Mouse (Mus musculus) midbrain, embryonic 13.5 days (tissue): Measurements from ENCODE around the gene Unc5b. TPM values are rescaled to one million over a fixed set of nuclear protein-coding genes. Genes with fewer than 3 reads are reported as not detected.
"Not testable (repeated sequence)": the region's sequence is repeated elsewhere in the genome, so short reads cannot be mapped to it uniquely, and the experiment has no call there.

ENCODE experiments used
- ATAC-seq: fragments of 200-750 bp; cut with Nextera tagmentation; 2 replicates; pipeline ENCODE4 v1.8.0; 2017; ENCODE audit warnings: mild to moderate bottlenecking, moderate TSS enrichment, moderate library complexity
- H3K27ac ChIP-seq: fragments of 300-500 bp; sonication (generic); 2 replicates; pipeline ENCODE4 v1.5.1; 2015; ENCODE audit warnings: inconsistent platforms, mild to moderate bottlenecking, moderate library complexity
- H3K27me3 ChIP-seq: fragments of 300-500 bp; sonication (generic); 2 replicates; pipeline ENCODE4 v1.6.1; 2015; ENCODE audit warnings: mild to moderate bottlenecking, inconsistent platforms
- H3K36me3 ChIP-seq: fragments of 300-500 bp; sonication (generic); 2 replicates; pipeline ENCODE4 v1.6.1; 2015; ENCODE audit warnings: mild to moderate bottlenecking, inconsistent platforms
- H3K4me1 ChIP-seq: fragments of 300-500 bp; sonication (generic); replicated peaks from 2 replicates; pipeline ENCODE4 v1.6.1; 2015; ENCODE audit warnings: inconsistent platforms
- H3K4me2 ChIP-seq: fragments of 300-500 bp; sonication (generic); replicated peaks from 2 replicates; pipeline ENCODE4 v1.6.1; 2015; ENCODE audit warnings: moderate library complexity, mild to moderate bottlenecking, inconsistent platforms
- H3K4me3 ChIP-seq: fragments of 300-500 bp; sonication (generic); replicated peaks from 2 replicates; pipeline ENCODE4 v1.5.1; 2015; ENCODE audit warnings: mild to moderate bottlenecking, inconsistent platforms
- H3K9ac ChIP-seq: fragments of 300-500 bp; sonication (generic); replicated peaks from 2 replicates; pipeline ENCODE4 v1.6.1; 2015; ENCODE audit warnings: mild to moderate bottlenecking, inconsistent platforms
- H3K9me3 ChIP-seq: fragments of 300-500 bp; sonication (generic); 2 replicates; pipeline ENCODE4 v1.6.1; 2016; ENCODE audit warnings: mild to moderate bottlenecking, inconsistent platforms
- WGBS: fragments of 180-500 bp; shearing (Covaris S2); methylation state at CpG from one replicate; pipeline ENCODE4 v1.1.7; 2015; 5-methylcytosine and 5-hydroxymethylcytosine counted together
- polyA plus RNA-seq: library from polyadenylated mRNA; unstranded; fragments of >200 nt; fragmentation: Nextera tagmentation; extraction: Ambion mirVana; gene quantifications from 2 replicates; pipeline ENCODE4 v1.2.1, GENCODE M21; 2015

Gene Unc5b
- polyA plus RNA-seq = 3.1 and 4.0 TPM in 2 replicates

DNA sequence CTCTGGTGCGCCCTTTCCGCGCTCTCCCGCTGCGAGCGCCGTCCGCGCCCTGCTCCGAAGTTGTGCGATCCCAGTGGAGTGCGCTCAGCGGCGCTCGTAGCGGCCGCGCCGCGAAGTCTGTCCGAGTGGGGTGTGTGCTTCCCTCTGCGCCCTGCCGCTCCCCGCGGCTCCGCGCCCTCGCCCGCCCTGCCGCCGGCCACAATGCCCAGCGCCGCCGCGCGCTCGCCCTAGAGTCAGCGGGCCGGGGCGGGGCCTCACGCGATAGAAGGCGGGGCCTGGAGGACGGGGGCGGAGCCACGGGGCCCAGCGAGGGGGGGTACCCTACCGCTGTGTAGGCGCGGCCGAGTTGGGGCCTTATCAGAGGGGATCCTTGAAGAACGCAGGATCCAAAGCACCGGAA is at the start of gene Unc5b:
Gene Unc5b (minus strand): TSS at position 203 of the 400 bp plus-strand sequence.
- ATAC-seq = peak; percentile 91
- under 1% methylated on average over 53 of the region's 53 CpGs for WGBS
- H3K36me3 ChIP-seq = no peaks in the 10 kb centered on the region
- H3K4me2 ChIP-seq = peak within 1 kb of the TSS; percentile 78
- H3K9ac ChIP-seq = peak within 1 kb of the TSS; percentile 76
- H3K4me1 ChIP-seq = peaks cover 60% of the 10 kb centered on the region
- peak within 1 kb of the TSS; percentile 54 for H3K4me3 ChIP-seq
- H3K27ac ChIP-seq = peak within 1 kb of the TSS; percentile 37
- H3K27me3 ChIP-seq = peaks cover 80% of the 10 kb centered on the region
- H3K9me3 ChIP-seq = no peaks in the 10 kb centered on the region

DNA sequence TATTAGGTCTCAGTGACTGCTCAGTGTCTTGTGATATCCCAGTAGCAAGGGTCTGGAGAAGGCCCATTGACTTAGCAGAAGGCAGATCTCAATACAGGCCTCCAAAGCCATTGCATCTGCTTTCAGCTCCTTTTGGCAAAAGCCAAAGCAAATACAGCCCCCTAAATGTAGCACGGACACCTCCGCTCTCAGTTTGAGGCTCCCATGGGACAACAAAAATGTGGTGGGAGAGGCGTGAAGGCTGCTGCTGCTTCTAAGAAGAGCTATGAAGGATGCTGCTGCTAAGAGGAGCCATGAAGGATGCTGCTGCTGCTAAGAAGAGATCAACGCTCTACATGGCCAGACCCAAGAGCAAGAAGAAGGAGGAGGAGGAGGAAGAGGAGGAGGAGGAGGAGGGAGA is 48.4 kb upstream of the Unc5b start:
- whole genome bisulfite sequencing = 94% methylated on average over 4 of the region's 4 CpGs
- no peaks in the 10 kb centered on the region for H3K4me1 ChIP-seq
- H3K27me3 ChIP-seq = 0 out of 2 replicates have a peak, but pooled peaks cover 2% of the 10 kb centered on the region
- no peaks in the 10 kb centered on the region for H3K9me3 ChIP-seq
- no peak overlapping the region for H3K27ac ChIP-seq
- H3K4me2 ChIP-seq = no peak overlapping the region
- H3K4me3 ChIP-seq = no peak overlapping the region
- ATAC-seq = no peak
- H3K36me3 ChIP-seq = no peaks in the 10 kb centered on the region
- no peak overlapping the region for H3K9ac ChIP-seq

DNA sequence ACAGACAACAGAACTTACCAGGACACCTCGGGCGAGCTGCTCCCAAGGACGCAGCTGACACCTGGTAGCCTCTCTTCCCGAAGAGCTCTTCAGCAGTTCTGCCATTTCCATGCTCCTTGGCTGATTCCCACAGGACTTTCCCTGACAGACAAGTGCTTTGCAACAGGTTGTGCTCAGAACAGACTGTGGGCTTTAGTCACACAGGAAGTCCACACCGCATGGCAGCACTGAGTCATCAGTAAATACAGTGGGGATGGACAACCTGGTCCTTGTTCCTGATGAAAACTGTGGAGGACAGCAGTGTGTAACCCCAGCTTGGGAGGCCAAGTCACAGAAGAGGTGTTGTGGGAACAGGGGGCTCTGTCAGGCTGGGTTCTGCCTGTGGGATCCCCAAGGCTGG is 45.7 kb upstream of the Unc5b start:
- Histone ChIP-seq H3K9me3 (no peaks in the 10 kb centered on the region), H3K36me3 (no peaks in the 10 kb centered on the region), H3K4me3 (no peak overlapping the region), H3K4me2 (no peak overlapping the region), H3K4me1 (no peaks in the 10 kb centered on the region), H3K9ac (no peak overlapping the region), H3K27me3 (0 out of 2 replicates have a peak, but pooled peaks cover 2% of the 10 kb centered on the region), H3K27ac (no peak overlapping the region)
- WGBS = 95% methylated on average over 5 of the region's 5 CpGs
- ATAC-seq = no peak

DNA sequence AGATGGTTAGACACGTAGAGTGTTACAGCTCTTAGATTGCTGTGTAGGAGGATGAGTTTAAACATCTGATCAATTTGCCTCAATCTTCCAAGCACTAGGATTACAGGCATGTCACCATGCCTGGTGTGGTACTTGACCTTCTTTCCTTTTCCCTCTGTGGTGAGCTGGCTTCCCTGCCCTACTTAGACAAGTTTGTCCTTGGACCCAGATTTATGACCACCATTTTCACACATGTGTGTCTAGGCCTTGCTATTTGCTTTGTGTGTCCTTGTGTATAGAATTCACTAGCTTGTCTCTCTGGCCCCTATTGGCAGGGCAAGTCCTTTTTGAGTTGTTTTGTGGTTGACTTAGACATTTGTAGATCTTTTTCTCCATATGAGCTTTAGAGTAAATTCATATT is 43.6 kb upstream of the Unc5b start:
- H3K27ac ChIP-seq = no peak overlapping the region
- no peak overlapping the region for H3K9ac ChIP-seq
- H3K4me1 ChIP-seq = no peaks in the 10 kb centered on the region
- H3K36me3 ChIP-seq = no peaks in the 10 kb centered on the region
- no peaks in the 10 kb centered on the region for H3K27me3 ChIP-seq
- H3K4me3 ChIP-seq = no peak overlapping the region
- H3K9me3 ChIP-seq = no peaks in the 10 kb centered on the region
- WGBS = 95% methylated on average over 1 of the region's 1 CpGs
- ATAC-seq = no peak
- no peak overlapping the region for H3K4me2 ChIP-seq

GRCm38 (mm10) chr10:60863318-60863717 is 31.9 kb upstream of the Unc5b start:
- 80% methylated on average over 6 of the region's 6 CpGs for WGBS
- no peak overlapping the region for H3K9ac ChIP-seq
- H3K9me3 ChIP-seq = no peaks in the 10 kb centered on the region
- H3K27me3 ChIP-seq = no peaks in the 10 kb centered on the region
- no peak overlapping the region for H3K27ac ChIP-seq
- no peak overlapping the region for H3K4me3 ChIP-seq
- H3K4me1 ChIP-seq = peaks cover 5% of the 10 kb centered on the region; the same call in 1 of the 2 replicates
- H3K36me3 ChIP-seq = no peaks in the 10 kb centered on the region
- no peak for ATAC-seq
- H3K4me2 ChIP-seq = no peak overlapping the region

DNA sequence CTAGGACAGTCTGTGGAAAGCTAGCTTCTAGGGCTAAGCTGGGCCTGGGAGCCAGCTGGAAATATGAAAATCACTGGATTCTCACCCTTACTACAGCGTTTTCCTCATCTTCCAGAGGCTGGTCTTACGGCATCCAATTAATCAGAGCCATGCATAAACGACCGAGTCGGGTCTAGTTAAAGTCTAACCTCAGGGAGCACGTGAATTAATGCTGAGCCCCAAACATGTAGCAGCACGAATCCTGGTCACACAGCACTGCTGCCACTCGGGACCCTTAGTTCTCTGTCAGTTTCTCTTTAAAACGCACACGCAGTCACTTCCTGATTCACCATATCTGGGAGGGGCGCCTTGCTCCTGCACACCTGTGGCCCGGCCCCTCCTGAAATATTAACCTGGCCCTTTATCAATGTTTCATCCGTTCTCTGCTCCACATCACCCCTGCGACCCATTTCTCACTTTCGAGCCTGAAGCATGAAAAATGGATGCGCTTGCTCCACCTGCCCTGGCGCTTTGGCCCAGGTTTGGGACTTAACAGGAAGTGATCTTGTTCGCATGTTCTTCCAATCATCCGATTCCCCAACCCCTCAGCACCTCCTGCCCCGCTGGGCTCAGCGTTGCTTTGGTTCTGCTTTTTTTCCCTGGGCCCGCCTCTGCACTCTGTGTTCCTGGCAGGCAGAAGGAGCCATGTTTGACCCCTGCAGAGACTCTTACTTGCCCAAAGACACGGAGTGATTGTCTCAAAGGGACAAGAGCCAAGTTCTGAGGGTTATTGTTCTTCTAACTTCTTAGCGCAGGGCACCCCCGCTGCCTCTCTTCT is 31.3 kb upstream of the Unc5b start:
- Histone ChIP-seq H3K27me3 (no peaks in the 10 kb centered on the region), H3K4me3 (no peak overlapping the region), H3K36me3 (no peaks in the 10 kb centered on the region), H3K27ac (no peak overlapping the region), H3K9me3 (no peaks in the 10 kb centered on the region), H3K9ac (no peak overlapping the region), H3K4me1 (peaks cover 5% of the 10 kb centered on the region; the same call in 1 of the 2 replicates), H3K4me2 (no peak overlapping the region)
- WGBS = 67% methylated on average over 25 of the region's 25 CpGs
- no peak for ATAC-seq

DNA sequence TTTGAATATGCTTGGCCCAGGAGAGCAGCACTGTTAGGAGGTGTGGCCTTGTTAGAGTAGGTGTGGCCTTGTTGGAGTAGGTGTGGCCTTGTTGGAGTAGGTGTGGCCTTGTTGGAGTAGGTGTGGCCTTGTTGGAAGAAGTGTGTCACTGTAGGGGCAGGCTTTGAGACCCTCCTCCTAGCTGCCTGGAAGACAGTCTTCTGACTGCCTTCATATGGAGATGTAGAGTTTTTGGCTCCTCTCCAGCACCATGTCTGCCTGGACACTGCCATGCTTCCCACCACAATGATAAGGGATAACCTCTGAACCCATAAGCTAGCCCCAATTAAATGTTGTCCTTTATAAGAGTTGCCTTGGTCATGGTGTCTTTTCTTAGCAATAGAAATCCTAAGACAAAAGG is 13.9 kb upstream of the Unc5b start:
- H3K27me3 ChIP-seq, H3K4me3 ChIP-seq, H3K4me1 ChIP-seq, H3K4me2 ChIP-seq, ATAC-seq, H3K36me3 ChIP-seq, H3K9ac ChIP-seq, H3K9me3 ChIP-seq, H3K27ac ChIP-seq: not testable (repeated sequence)

DNA sequence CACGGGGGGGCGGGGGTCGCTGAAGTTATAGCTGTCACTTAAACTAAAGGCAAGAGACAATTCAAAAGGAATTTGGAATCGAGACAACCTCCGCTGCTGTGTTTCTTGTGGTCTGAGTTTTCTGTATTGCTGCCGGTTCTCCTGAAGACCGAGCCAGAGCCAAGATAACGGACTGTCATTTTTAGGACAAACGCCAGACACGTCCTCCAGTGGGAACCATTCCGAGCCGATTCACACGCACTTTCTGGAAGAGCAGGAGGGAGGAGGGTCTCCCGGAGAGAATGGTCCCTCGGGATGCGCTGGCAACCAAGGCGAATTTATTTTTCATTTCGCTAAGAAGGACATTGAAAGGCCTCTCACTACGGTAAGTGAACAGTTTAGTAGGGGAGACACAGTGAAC is 7.4 kb upstream of the Unc5b start:
- no peak overlapping the region for H3K4me3 ChIP-seq
- no peak overlapping the region for H3K9ac ChIP-seq
- WGBS = 67% methylated on average over 19 of the region's 19 CpGs
- no peaks in the 10 kb centered on the region for H3K9me3 ChIP-seq
- no peak overlapping the region for H3K4me2 ChIP-seq
- no peak overlapping the region for H3K27ac ChIP-seq
- H3K36me3 ChIP-seq = no peaks in the 10 kb centered on the region
- peaks cover 19% of the 10 kb centered on the region for H3K27me3 ChIP-seq
- H3K4me1 ChIP-seq = peaks cover 6% of the 10 kb centered on the region; the same call in 1 of the 2 replicates
- ATAC-seq = no peak

GRCm38 (mm10) chr10:60834949-60835348 is 3.6 kb upstream of the Unc5b start:
- Histone ChIP-seq H3K4me3 (no peak overlapping the region), H3K27me3 (peaks cover 56% of the 10 kb centered on the region), H3K4me2 (no peak overlapping the region), H3K36me3 (no peaks in the 10 kb centered on the region), H3K27ac (no peak overlapping the region), H3K4me1 (peaks cover 27% of the 10 kb centered on the region), H3K9me3 (no peaks in the 10 kb centered on the region), H3K9ac (no peak overlapping the region)
- WGBS = 4% methylated on average over 13 of the region's 13 CpGs
- ATAC-seq = no peak

GRCm38 (mm10) chr10:60832664-60833173 is 1.3 kb upstream of the Unc5b start:
- 78% methylated on average over 12 of the region's 12 CpGs for WGBS
- ATAC-seq = no peak
- no peak overlapping the region for H3K9ac ChIP-seq
- no peaks in the 10 kb centered on the region for H3K9me3 ChIP-seq
- no peak overlapping the region for H3K4me3 ChIP-seq
- H3K36me3 ChIP-seq = no peaks in the 10 kb centered on the region
- no peak overlapping the region for H3K4me2 ChIP-seq
- no peak overlapping the region for H3K27ac ChIP-seq
- peaks cover 78% of the 10 kb centered on the region for H3K27me3 ChIP-seq
- H3K4me1 ChIP-seq = peaks cover 47% of the 10 kb centered on the region

GRCm38 (mm10) chr10:60830556-60831350 is 628 bp downstream of the Unc5b start:
- H3K4me2 ChIP-seq = peak overlapping the region; percentile 78

DNA sequence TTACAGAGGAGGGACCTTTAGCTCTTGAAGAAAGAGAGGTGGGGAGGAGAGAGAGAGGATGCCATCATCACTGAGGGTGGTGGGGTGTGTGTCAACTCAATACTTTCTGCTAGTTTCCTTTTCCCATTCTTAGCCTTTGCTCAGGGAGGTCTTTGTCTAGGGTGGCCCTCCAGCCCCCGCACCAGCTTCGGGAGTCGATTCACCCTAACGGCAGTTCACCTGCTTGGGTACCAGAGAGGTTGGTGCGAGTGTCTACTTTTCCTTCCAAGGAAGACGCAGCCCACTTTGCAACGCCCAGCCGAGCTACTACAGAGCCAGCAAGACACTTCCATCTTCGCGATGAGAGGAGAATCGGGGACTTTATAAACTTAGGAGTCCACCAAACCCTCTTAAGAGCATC is 1.4 kb downstream of the Unc5b start:
- WGBS = under 1% methylated on average over 11 of the region's 11 CpGs
- peak overlapping the region; percentile 54 for H3K4me3 ChIP-seq
- H3K4me2 ChIP-seq = peak overlapping the region; percentile 78
- H3K9me3 ChIP-seq = no peaks in the 10 kb centered on the region
- no peak overlapping the region for H3K27ac ChIP-seq
- peak overlapping the region; percentile 76; the same call in 1 of the 2 replicates for H3K9ac ChIP-seq
- H3K4me1 ChIP-seq = peaks cover 66% of the 10 kb centered on the region
- H3K36me3 ChIP-seq = no peaks in the 10 kb centered on the region
- H3K27me3 ChIP-seq = peaks cover 89% of the 10 kb centered on the region
- ATAC-seq = no peak

More at GRCm38 (mm10) chr10:60830556-60831350, 628 bp downstream of the Unc5b start:
- Histone ChIP-seq H3K9me3 (no peaks in the 10 kb centered on the region), H3K27ac (peak overlapping the region; percentile 37), H3K27me3 (peaks cover 83% of the 10 kb centered on the region), H3K9ac (peak overlapping the region; percentile 76), H3K4me1 (peaks cover 66% of the 10 kb centered on the region), H3K4me3 (peak overlapping the region; percentile 54), H3K36me3 (no peaks in the 10 kb centered on the region)
- ATAC-seq = no peak; the same call in 1 of the 2 replicates
- under 1% methylated on average over 77 of the region's 78 CpGs for WGBS
